Mouse (Mus musculus) erythroid progenitor cell, adult 5-6 weeks (primary cell): ENCODE data around the gene Gigyf1. TPM values are rescaled to one million over a fixed set of nuclear protein-coding genes. Genes with fewer than 3 reads are reported as not detected.

Source experiments
- ATAC-seq: replicated peaks from 2 replicates; pipeline ENCODE4 v1.8.0; 2016; ENCODE audit warnings: moderate number of reproducible peaks, mild to moderate bottlenecking, moderate TSS enrichment, inconsistent platforms; ENCODE audit not compliant: poor library complexity, low FRiP score, severe bottlenecking
- total RNA-seq, 2 experiments: library from RNA; stranded (forward) in 1 of 2; stranded (reverse) in 1 of 2; fragments of 150-400 nt in 1 of 2; fragments of 186-747, 209-891 nt in 1 of 2; gene quantifications; 2 replicates each; pipeline versions ENCODE4 v1.2.3 to v1.2.4; 2015 to 2017; ENCODE audit warnings: low replicate concordance in 2 of 2

Gene Gigyf1
- total RNA-seq, 2 experiments from 2014 or later, result 5.4 to 8.1 TPM

DNA sequence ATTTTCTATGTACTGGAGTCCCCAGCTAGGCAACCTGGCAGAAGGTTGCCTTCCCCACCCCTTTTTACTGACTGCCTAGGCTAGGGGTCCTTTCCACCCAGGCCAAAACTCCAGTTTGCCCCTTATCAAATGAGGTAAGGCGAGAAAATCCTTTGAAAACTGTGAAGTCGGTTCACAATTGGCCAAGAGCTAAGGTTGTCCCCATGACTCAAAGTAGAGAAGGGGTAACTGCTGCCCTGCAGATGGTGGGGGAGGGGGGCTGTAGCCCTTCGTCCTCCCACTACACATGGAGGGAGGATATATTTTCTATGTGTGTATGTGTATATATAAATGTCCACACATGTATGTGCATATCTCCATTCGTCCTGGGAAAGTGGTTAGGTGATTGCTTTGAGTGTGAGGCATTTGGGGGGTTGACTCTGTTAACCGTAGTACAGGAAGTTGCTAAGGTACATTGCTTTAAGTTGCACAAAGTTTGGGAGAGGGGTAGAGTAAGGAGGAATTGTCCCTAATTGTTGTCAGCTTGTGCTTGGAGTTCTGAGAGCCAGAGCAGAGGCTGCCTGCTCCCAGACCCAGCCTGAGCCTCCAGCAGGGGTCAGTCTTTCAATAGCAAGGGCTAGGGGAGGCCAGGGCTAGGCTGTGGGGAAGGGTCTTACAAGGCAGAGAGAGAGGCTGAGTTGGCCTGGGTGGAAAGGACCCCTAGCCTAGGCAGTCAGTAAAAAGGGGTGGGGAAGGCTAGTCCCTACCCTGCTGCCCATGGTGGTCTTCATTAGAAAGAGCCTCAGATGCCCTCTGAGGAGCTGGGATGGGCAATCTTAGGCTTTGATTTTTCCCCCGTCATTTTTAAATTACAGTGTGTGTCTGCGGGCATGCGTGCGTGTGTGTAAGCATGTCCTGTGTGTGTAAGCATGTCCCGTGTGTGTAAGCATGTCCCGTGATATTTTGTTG, 5.2 kb upstream of the Gigyf1 start:
- ATAC-seq, result no peak

DNA sequence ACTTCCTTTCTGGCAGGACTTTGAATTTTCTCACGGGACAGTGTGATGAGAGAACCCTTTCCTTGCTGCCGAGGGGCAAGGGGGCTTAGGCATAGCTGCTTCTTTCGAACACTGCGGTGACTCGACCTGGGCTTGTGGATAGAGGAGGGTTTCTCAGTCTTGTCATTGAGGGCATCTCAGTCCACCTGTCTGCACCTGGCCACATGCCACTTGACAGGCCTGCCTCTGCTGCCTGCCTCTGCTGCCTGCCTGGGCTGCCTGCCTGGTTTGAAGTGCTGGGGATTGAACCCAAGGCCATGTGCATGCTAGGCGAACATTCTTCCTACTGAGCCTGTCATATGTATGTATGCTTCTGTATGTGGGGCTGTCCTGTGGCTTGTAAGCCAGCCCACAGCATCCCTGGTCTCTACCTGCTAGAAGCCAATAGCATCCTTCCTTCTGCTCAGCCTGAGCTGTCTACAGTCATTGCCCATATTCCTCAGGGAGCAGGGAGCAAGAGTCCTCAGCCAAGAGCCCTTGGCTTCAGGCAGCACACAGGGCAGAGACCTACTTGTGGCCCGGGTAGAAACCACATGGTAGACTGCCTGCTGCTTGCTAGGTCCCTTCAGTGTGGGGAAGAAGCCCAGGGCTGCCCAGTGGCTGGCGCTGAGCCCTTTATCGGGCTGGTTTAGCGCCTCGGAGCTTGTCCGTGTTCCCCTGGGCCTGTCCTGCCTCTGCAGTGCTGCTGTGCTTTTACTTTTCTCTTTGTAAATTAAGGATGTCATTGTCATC, 4.2 kb upstream of the Gigyf1 start:
- no peak for ATAC-seq

DNA sequence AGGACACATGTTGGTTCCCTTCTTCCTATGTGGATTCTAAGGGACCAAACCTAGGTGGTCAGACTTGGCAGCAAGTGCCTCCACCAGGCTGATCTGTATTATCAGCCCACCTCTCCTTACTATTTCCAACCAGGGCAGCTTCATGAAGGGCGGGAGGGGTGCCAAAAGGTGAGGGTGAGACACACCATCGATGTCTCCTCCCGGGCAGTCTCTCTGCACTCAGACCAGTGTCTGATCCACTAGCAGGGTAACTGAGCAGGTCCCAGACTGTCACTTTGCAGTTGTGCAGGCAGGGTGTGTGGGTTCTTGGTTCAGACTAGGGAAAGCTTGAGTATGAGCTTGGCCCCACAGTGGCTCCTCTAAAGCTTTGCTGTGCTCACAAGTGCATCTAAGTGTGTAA, 3.5 kb upstream of the Gigyf1 start:
- no peak for ATAC-seq

DNA sequence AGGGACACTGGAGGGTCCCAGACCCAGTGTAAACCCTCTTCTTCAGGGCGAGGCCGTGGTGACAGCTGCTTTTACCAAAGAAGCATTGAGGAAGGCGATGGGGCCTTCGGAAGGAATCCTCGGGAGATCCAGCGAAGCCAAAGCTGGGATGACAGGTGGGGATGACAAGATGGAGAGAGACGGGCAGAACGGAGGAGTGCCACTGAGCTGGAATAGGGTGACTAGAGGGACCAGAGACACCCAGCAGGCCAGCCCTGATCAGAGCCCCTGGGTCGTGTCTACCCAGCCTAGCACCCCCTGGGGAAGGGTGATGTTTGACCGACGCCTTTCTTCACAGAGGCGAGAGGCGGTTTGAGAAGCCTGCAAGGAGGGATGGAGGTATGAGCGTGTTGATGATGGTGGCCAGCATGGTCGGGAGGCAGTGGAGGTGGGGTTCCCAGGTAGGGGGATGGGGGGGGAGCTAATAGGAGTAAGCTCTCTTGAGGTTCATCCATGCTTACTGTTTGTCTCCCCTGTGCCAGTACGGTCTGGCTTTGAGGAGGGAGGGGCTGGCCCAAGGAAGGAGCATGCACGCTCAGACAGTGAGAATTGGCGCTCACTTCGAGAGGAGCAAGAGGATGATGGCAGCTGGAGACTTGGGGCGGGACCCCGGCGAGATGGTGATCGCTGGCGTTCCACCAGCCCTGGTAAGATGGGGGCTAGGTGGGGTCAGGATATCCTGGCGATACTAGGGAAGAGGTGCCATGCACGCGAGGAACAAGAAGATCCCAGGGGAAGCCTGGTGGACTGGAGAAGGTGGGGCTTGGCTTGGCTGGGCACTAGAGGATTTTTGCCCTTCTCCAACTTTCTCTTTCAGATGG, 1.6 kb downstream of the Gigyf1 start:
- no peak for ATAC-seq

DNA sequence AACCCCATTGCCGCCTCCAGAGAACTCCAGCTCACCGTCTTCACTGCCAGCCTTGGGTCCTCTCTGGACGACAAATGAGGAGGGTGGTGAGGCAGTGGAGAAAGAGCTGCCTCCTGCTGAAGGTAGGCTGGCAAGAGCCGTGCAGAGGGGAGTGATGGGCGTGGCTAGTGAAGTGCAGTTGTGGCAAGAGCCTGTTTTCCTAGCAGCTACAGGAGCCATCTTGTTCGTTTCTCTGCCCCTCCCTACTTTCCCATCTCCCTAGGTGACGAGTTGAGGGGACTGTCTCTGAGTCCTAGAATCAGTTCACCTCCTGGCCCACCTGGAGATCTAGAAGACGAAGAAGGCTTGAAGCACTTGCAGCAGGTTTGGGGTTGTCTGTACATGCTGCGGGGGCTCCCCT, 3.5 kb downstream of the Gigyf1 start:
- no peak for ATAC-seq

DNA sequence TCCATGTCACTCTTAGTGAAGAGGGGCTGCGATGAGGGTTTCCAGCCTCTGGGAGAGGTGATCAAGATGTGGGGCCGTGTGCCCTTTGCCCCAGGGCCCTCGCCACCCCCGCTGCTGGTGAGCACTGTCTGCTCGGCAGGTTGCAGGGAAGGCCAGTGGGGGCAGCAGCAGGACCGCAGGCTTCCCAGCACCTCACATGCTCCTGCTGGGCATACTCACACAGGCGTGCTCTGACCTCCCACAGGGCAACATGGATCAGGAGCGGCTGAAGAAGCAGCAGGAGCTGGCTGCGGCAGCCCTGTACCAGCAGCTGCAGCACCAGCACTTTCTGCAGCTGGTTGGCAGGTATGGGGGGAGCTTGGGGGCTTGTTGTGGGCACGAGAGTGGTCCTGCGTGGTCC, 4.4 kb downstream of the Gigyf1 start:
- no peak for ATAC-seq

DNA sequence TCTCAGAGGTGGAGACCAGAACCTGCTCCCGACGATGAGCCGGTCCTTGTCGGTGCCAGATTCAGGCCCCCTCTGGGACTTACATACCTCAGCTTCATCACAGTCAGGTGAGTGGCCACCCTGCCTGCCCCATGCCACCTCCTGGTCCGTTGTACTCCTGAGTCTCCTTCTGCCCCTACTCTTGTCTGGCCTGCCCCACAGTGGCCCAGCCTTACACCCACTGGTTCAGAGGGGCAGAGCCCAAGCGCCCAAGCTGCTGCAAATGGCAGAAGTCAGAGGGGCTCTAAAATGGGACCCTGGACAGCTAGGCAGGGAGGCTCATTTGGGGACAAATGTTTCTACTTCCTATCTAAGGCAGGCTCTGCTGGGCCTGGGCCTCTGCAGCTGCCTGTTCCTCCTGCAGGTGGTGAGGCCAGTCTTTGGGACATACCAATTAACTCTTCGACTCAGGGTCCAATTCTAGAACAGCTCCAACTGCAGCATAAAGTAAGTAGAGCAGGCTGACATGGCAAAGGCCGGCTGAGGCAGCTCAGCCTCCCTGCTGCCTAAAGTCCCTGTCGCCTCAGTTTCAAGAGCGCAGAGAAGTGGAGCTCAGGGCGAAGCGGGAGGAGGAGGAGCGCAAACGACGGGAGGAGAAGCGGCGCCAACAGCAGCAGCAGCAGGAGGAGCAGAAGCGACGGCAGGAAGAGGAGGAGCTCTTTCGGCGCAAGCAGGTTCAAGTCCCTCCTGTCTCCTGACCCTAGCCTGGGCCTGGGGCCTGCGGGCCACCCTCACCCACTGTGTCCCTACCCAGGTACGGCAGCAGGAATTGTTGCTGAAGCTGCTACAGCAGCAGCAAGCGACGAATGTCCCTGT, 5.3 kb downstream of the Gigyf1 start:
- ATAC-seq, result no peak

DNA sequence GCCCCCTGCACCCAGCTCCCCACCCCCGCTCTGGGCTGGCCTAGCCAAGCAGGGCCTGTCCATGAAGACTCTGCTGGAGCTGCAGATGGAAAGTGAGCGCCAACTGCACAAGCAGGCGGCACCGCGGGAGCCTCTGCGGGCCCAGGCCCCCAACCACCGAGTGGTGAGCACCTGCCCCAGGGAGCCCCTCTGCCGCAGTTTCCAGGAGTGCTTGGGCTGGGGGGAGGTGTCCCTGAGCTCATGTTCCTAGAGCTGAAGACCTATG, 5.8 kb downstream of the Gigyf1 start:
- no peak for ATAC-seq

DNA sequence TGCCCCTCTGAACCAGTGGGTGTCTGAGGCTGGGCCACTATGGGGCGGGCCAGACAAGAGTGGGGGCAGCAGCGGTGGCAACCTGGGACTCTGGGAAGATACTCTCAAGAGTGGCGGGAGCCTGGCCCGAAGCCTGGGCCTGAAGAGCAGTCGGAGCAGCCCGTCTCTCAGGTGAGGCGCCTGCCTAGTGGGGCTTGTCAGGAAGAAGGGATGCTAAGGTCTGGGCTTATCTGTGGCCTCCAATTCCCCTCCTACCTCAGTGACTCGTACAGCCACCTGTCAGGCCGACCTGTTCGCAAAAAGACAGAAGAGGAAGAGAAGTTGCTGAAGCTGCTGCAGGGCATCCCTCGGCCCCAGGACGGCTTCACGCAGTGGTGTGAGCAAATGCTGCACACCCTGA, 6.3 kb downstream of the Gigyf1 start:
- ATAC-seq, result no peak

DNA sequence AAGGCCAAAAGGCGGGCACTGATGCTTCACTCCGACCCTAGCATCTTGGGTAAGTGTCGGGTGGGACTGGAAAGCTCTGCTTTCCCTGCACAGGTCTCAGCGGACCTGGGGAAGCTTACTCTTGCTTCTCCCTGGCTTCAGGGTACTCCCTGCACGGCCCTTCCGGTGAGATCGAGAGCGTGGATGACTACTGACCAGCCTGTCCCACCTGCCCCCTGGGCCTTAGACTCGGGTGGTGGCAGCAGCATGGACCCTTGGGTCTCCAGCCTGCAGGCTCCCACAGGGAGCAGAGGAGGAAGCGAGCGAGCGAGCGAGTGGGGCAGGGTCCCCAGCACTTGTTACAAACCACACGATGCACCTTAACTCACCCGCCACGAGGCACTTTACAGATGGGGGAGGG, 7.2 kb downstream of the Gigyf1 start:
- ATAC-seq, result no peak

DNA sequence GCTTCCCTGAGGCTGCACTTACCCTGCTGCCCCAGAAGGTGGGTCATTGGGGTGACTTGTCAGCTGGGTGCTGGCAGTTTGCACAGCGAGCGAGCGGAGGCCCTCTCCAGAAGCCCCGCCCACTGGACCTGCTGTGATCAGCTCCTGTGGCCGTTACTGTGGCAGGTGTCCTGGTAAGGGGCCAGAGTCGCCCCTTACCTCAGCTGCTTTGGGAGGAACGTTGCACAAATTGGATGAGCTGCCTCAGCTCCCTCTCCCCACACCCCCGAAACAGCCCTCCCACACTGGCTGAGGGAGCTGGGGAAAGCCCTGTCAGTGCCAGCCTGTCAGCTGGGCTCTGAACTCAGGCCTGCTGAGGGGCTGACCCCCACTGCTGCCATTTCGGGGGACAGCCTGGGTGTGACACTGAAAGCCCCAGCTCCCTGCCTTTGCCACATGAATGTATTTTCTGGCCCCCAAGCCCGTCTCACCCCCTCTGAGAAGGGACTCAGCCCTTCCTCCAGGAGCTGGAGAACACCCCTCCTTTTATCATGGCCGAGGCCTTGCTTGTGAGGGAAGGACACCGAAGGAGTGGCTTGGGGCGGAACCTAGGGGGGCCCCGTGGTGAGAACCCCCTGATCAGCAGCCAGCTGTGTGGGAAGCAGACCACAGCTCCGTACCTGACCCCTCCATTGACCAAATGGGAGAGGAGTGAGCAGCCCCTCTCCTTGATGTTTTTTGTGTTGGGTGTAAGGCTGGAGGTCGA, 8.0 kb downstream of the Gigyf1 start:
- ATAC-seq, result 0 out of 2 replicates have a peak, but pooled peaks have one; percentile 29

DNA sequence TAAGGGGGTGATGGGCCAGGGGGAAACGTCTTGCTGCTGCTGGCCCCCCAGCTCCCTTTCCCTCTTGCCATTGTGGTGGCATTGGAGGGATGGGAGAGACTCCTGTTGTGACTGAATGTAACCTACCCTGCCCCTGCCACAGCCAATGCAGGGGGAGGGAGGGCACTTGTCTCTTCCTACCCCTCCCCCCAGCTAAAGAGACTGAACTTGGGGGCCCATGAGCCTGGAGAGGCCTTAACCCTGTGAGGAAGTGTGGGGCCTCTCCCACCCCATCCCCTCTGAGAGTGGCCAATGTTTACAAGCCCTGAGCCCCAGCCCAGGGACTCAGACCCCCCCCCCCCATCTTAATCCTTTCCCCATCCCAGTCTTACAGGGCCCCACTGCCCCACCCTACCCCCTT, 9.1 kb downstream of the Gigyf1 start:
- ATAC-seq, result no peak

DNA sequence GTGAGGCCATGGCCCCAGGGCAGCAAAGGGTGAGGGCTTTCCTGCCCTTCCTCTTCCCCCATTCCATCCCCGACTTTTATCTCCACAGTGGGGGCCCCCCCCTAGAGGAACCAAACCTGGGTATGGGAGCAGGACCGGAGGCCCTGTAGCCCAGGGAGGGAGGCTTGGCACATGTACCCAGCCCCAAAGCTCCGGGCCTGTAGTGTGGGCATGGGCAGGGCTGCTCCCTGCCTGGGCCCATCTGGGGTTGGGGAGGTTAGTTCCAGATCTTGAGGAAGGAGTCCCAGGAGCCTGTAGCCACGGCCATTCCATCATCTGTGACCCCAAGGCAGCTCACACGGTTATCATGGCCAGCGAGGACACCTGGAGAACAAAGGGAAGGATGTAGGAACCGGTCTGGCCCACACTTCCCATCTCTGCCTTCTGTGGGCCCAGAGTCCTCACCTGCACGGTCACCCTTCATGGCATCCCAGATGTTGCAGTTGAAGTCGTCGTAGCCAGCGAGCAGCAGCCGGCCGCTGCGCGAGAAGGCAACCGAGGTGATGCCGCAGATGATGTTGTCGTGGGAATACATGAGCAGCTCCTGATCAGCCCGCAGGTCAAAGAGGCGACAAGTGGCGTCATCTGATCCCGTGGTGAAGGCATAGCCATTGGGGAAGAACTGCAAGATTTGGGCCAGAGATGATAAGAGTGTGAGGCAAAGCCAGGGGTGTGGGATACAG, 10.1 kb downstream of the Gigyf1 start:
- no peak for ATAC-seq

DNA sequence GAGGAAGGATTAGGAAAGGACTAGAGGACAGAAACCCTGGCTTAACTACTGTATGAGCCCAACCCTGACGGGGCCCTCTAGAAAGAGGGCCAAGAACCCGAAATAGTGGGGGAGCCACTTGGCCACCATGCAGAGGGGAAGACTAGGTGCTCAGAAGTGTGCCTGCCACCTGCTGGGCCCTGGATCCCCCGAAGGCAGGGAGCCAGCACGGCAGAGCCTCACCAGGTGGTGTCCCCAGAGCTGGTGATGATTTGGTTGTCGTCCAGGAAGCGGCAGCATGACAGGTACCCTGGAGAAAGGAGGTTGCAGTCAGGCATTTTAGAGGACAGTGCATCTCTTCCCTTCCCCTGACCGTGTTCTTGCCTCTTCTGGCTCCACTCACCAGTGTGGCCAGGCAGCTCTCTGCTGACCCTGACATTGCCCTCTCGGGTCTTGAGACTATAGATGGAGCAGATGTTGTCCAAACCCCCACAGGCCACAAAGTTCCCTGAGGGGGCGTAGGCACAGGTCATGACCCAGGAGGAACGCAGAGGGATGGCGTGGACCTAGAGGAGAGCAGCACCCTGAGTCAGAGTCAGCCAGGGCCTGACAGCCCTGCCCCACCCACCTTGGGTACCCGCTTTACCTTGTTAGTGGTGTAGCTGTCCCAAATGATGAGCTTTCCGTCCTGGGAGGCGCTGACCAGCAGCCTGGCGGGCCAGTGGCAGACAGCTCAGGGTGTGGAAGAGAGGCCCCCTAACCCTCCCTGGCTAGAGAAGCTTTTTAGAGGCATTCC, 11.1 kb downstream of the Gigyf1 start:
- no peak for ATAC-seq

DNA sequence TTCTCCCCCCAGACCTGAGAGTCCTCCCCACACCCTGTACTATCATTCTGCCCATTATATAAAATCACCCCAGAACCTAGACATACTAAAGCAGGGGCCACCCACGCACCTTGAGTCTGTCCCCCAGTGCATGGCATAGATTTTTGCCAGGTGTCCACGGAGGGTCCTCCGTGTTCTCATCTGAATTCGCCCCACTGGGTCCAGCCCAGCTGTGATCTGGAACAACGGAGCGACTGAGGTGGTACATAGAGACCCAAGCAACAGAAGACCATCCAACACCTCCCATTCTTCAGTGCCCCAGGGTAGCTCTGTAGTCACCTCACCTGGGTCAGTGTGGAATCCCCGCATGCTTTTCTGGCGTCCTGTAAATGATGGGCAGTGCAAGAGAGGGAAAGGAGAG, 11.7 kb downstream of the Gigyf1 start:
- ATAC-seq, result no peak

DNA sequence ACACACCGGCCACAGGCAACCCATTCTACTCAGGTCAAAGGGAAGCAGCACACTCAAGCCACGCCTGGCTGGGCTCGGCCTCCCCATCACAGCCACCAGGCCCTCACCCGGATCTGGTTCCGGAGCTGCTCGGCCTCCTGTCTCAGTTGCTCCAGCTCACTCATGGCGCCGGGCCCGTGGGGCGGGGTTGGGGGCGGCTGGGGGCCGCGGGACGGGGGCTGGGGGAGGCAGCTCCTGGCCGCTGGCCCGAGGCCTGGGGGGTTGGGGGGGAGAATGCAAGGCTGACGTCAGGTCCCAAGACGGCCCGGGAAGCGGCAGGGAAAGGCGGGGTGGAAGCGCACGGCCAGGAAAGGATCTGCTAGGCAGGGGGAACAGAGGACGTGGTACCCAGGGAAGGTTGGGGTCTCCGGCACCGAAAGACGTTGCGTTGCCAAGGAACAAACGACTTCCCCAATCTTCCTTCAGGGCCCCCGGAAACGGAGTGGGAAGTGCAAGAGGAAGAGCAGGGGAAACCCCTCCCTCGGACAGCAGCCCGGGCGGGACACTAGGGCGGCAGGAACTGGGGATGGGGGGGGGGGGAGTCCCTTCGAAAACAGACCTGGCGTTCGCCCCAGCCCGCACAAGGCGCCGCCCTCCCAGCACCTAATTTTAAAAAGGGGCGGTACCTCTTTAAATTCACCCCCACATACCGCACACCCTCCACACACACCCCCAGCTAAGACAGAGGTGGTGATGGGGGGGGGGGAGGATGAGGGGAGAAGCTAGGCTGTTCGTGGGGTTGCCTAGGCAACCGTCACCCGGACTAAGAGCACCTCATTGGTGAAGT, 12.5 kb downstream of the Gigyf1 start:
- no peak for ATAC-seq
